Mouse (Mus musculus): ENCODE results near the gene Pde7b. TPM values are rescaled to one million over a fixed set of nuclear protein-coding genes. Genes with fewer than 3 reads are reported as not detected.

Pde7b gene
- total RNA-seq, 2 experiments from 2014 or later: 38.2 to 46.4 TPM

- intact Hi-C loops (cut with DNase I; ENCODE audit: low total_unique reads): no loop called here
- DNase-seq: no peak
These were observed 326.7 kb downstream of the Pde7b start for GRCm38 (mm10) chr10:20398224-20398623.

GRCm38 (mm10) chr10:20395778-20396177 lies 329.1 kb downstream of the Pde7b start:
- no peak for DNase-seq
- intact Hi-C loops (cut with DNase I; ENCODE audit: low total_unique reads): no loop called here

GRCm38 (mm10) chr10:20394815-20395214 lies 330.1 kb downstream of the Pde7b start:
- DNase-seq: no peak
- intact Hi-C loops (cut with DNase I; ENCODE audit: low total_unique reads): no loop called here

GRCm38 (mm10) chr10:20390568-20390967 lies 334.3 kb downstream of the Pde7b start:
- intact Hi-C loops (cut with DNase I; ENCODE audit: low total_unique reads): no loop called here
- DNase-seq: no peak

GRCm38 (mm10) chr10:20382807-20383419 lies 342.0 kb downstream of the Pde7b start:
- intact Hi-C loops (cut with DNase I; ENCODE audit: low total_unique reads): no loop called here
- DNase-seq: no peak

GRCm38 (mm10) chr10:20381352-20381751 lies 343.5 kb downstream of the Pde7b start:
- intact Hi-C loops (cut with DNase I; ENCODE audit: low total_unique reads): no loop called here
- no peak for DNase-seq

GRCm38 (mm10) chr10:20380798-20381197 lies 344.1 kb downstream of the Pde7b start:
- intact Hi-C loops (cut with DNase I; ENCODE audit: low total_unique reads): no loop called here
- no peak for DNase-seq

GRCm38 (mm10) chr10:20379071-20379735 lies 345.7 kb downstream of the Pde7b start:
- intact Hi-C loops (cut with DNase I; ENCODE audit: low total_unique reads): no loop called here
- peak; percentile 29 for DNase-seq

- DNase-seq: no peak
- intact Hi-C loops (cut with DNase I; ENCODE audit: low total_unique reads): no loop called here
These were observed 347.3 kb downstream of the Pde7b start for GRCm38 (mm10) chr10:20377621-20378020.

GRCm38 (mm10) chr10:20372046-20372445 lies 352.8 kb downstream of the Pde7b start:
- DNase-seq: no peak
- intact Hi-C loops (cut with DNase I; ENCODE audit: low total_unique reads): no loop called here

GRCm38 (mm10) chr10:20362450-20363118 lies 362.3 kb downstream of the Pde7b start:
- intact Hi-C loops (cut with DNase I; ENCODE audit: low total_unique reads): loop anchor here (5.0 kb wide), 1 partner anchor 565 kb away; no protein-coding TSS in a partner anchor
- no peak for DNase-seq

GRCm38 (mm10) chr10:20361542-20362449 lies 363.1 kb downstream of the Pde7b start:
- no peak for DNase-seq
- intact Hi-C loops (cut with DNase I; ENCODE audit: low total_unique reads): loop anchor here (5.0 kb wide), 1 partner anchor 566 kb away; no protein-coding TSS in a partner anchor

- intact Hi-C loops (cut with DNase I; ENCODE audit: low total_unique reads): no loop called here
- DNase-seq: no peak
These were observed 376.0 kb downstream of the Pde7b start for GRCm38 (mm10) chr10:20348894-20349293.

Other genes starting within 250 kb of the Pde7b start
- gene Ahi1, start 227.5 kb upstream of the Pde7b start, total RNA-seq (2021): 1 to 10 TPM; 1.2 to 1.6 TPM